Mouse (Mus musculus) MEL (cell line): ENCODE measurements around the gene Mafk.

Source experiments
- CTCF ChIP-seq, 3 experiments: IDR thresholded peaks in 2 of 3; conservative IDR thresholded peaks in 1 of 3; 2 replicates each; pipeline ENCODE4 v1.5.1; 2011 to 2012; ENCODE audit warnings: low read length in 3 of 3, low read depth in 2 of 3, mild to moderate bottlenecking in 2 of 3, improper control_type of control experiment in 1 of 3, inconsistent platforms in 1 of 3, mixed read lengths in 1 of 3, moderate library complexity in 1 of 3; ENCODE audit not compliant: control insufficient read depth in 1 of 3, insufficient read depth in 1 of 3, poor library complexity in 1 of 3, severe bottlenecking in 1 of 3
- EP300 ChIP-seq, 2 experiments: IDR thresholded peaks; 2 replicates each; pipeline ENCODE4 v1.6.1; 2011; ENCODE audit warnings: improper control_type of control experiment in 2 of 2, low read length in 2 of 2, low read depth in 1 of 2, mild to moderate bottlenecking in 1 of 2

DNA sequence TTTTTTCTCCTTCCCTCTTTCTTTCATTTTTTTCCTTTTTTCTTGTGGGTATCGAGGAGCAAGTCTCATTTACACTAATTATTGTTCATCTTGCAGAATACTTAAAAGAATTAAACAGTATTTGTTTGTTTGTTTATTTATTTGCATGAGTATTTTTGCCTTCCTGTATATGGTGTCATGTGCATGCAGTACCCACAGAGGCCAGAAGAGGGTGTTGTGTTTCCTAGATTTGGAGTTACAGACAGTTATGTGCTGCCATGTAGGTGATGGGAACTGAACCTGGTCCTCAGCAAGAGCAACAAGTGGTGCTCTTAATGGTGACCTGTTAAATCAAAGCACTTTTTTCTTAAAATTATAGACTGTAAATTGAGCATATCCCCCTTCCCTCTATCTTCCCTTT is 36.3 kb downstream of the Mafk start:
- TF ChIP-seq EP300 (IDR thresholded peaks at IDR 0.05; ENCODE audit: low read depth in 1 of 2, low read length in 2 of 2) = no peak
- peak; percentile 11 to 68 (median 46); a peak in 5 of 6 replicates for TF ChIP-seq CTCF (IDR thresholded peaks at IDR 0.05 in 2 of 3, conservative IDR thresholded peaks at IDR 0.05 in 1 of 3; ENCODE audit: control insufficient read depth in 1 of 3, insufficient read depth in 1 of 3, low read depth in 2 of 3, low read length in 3 of 3, poor library complexity in 1 of 3, severe bottlenecking in 1 of 3)
